Mouse (Mus musculus): ENCODE results near the gene Tgfbr1.
A peak's percentile ranks its signal among the peaks of the same experiment; 100 is the strongest.

Tgfbr1 gene

GRCm38 (mm10) chr4:47352803-47353388 lies at the start of gene Tgfbr1:
Tgfbr1 (plus strand) TSS chr4:47353222.
- DNase-seq (ENCODE audit: low read depth, low spot score): peak; percentile 99

DNA sequence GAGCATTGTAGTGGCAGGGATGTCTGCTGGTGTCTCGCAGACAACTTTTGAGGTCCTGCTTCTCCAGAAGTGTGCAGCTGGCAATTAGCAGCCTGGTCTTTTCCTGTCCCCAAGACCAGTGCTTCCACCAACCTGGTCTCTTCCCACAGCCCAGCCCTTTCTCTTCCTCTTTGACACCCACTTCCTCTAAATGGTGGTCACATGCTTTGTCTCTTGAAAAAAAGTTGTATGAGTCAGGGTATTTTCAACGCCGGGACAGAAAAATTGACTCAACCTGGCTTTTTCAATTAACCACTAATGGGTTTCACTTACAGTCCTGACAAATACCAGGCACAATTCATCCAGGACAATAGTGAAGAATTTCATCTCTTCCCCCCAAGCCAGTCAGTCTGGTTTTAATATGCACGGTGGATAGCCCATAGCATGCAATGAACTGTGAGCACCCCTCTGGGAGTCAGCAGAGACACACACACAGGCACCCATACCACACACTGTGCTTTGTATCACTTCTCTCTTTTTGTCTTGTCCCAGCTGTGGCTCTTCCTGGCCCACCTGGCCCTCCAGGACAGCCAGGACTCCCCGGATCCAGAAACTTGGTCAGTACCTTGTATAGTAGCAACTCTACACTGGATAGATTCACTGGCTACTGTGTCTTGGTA lies 49.6 kb upstream of the Tgfbr1 start:
- DNase-seq (ENCODE audit: low read depth, low spot score): no peak

GRCm38 (mm10) chr4:47309886-47310625 lies 43.0 kb upstream of the Tgfbr1 start:
- DNase-seq (ENCODE audit: low read depth, low spot score): no peak

GRCm38 (mm10) chr4:47310812-47311211 lies 42.2 kb upstream of the Tgfbr1 start:
- DNase-seq (ENCODE audit: low read depth, low spot score): peak; percentile 5

DNA sequence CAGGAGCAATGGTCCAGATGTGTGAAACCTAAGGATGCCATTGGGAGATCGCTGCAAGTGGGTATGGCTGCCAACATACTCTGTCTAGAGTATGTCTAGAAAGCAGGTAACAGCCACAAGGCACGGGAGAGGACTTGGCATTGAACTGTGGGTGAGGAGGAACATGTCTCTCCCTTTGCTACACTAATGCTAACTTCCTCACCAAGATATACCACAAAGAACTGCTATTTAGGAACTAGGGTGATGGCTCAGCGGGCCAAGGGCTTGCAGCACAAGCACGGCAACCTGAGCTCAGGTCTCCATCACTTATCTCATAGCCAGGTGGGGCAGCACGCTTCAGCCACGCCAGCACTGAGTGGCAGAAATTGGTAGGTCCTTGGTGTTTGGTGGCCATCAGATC lies 41.6 kb upstream of the Tgfbr1 start:
- no peak for DNase-seq (ENCODE audit: low read depth, low spot score)

GRCm38 (mm10) chr4:47311929-47312328 lies 41.1 kb upstream of the Tgfbr1 start:
- no peak for DNase-seq (ENCODE audit: low read depth, low spot score)

GRCm38 (mm10) chr4:47312676-47313075 lies 40.3 kb upstream of the Tgfbr1 start:
- no peak for DNase-seq (ENCODE audit: low read depth, low spot score)

- DNase-seq (ENCODE audit: low read depth, low spot score): no peak
Observed at GRCm38 (mm10) chr4:47313710-47314410, 39.2 kb upstream of the Tgfbr1 start.

DNA sequence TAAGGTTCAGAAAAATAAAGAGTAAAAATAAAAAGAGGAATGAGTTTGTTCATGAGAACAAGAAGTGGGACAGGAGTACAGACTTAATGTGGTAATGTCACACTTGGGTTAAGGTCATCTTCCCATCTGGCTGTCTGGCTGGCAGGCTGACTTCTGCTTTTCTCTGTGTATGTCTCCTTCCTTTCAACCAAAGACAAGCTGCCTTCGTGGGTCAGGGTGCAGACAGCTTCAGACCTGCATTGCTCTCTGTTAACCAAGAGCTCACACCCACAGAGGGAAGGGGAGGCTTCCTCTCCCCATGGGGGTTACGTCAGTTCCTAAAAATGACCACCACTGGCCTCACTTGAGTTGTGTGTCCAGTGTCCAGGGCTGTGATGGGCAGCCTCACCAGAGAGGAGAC lies 37.6 kb upstream of the Tgfbr1 start:
- DNase-seq (ENCODE audit: low read depth, low spot score): no peak

GRCm38 (mm10) chr4:47316432-47316831 lies 36.6 kb upstream of the Tgfbr1 start:
- DNase-seq (ENCODE audit: low read depth, low spot score): no peak

DNA sequence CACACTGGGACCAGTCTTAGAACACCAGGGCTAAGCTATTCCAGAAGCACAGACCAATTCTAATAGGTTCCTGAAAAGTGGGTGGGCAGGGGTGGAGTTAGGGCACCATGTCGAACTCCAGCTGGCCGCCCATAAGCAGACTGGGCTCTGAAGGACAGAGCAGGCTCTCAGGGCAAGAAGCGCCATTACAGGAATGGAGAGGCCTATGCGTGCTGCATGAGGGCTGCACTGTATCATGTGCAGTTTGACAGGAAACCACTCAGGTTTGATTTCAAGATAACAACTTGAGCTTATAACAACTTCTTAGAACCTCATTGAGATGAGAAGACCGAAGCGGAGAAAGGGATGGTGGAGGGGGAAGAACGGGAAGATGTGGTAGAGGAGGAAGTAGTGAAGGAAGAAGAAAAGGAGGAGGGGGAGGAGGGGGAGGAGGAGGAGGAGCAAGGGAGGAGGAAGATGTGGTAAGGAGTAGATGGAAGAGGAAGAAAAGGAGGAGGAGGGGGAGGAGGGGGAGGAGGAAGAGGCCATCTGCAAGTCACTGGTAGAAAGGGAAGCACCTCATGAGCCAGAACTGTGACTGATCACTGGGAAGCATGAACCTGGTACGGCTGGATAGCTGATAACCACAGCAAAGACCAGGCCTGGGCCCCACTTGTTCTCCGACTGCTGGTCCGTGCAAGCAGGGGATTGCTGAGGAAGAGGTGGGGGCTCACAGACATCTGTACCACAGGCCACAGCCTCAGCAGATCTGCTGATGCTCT lies 33.3 kb upstream of the Tgfbr1 start:
- DNase-seq (ENCODE audit: low read depth, low spot score): no peak

- no peak for DNase-seq (ENCODE audit: low read depth, low spot score)
Observed at GRCm38 (mm10) chr4:47322315-47322714, 30.7 kb upstream of the Tgfbr1 start.

DNA sequence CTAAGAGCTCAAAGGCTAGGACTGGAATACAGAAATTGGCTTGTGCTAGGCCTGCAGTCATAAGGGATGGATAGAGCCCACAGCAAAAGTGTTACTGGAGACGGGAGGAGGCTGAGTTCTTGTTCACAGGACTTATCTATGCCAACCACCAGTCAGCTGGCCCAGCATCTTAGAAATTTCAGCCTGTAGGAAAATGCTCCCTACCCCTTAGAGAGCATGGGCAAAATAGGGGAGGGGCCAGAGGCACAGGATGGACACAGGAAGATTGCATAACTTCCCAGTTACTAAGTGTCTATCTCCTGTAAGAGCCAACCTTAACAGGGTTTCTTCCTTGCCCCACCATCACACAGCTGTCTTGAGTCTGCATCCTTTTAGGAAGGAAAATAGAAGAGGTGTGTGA lies 28.8 kb upstream of the Tgfbr1 start:
- DNase-seq (ENCODE audit: low read depth, low spot score): no peak

- no peak for DNase-seq (ENCODE audit: low read depth, low spot score)
Observed at GRCm38 (mm10) chr4:47327782-47328181, 25.2 kb upstream of the Tgfbr1 start.

- DNase-seq (ENCODE audit: low read depth, low spot score): no peak
Observed at GRCm38 (mm10) chr4:47329285-47329684, 23.7 kb upstream of the Tgfbr1 start.

- no peak for DNase-seq (ENCODE audit: low read depth, low spot score)
Observed at GRCm38 (mm10) chr4:47330378-47331052, 22.5 kb upstream of the Tgfbr1 start.

GRCm38 (mm10) chr4:47332812-47333343 lies 20.1 kb upstream of the Tgfbr1 start:
- no peak for DNase-seq (ENCODE audit: low read depth, low spot score)

GRCm38 (mm10) chr4:47333541-47333940 lies 19.5 kb upstream of the Tgfbr1 start:
- no peak for DNase-seq (ENCODE audit: low read depth, low spot score)

- no peak for DNase-seq (ENCODE audit: low read depth, low spot score)
Observed at GRCm38 (mm10) chr4:47336941-47337600, 16.0 kb upstream of the Tgfbr1 start.

- no peak for DNase-seq (ENCODE audit: low read depth, low spot score)
Observed at GRCm38 (mm10) chr4:47342632-47343031, 10.4 kb upstream of the Tgfbr1 start.

Data from ZHBTc4 (cell line).